Mouse (Mus musculus): ENCODE results near the gene Pkp4. TPM values are rescaled to one million over a fixed set of nuclear protein-coding genes. Genes with fewer than 3 reads are reported as not detected.

The Pkp4 gene
- 24.8 TPM for total RNA-seq (2023)

GRCm38 (mm10) chr2:59160605-59160963 lies at the start of gene Pkp4, which contains the start of gene Ccdc148:
Pkp4 (plus strand) TSS chr2:59160850.
Ccdc148 (minus strand) TSS chr2:59160683.

Other genes with a start within 250 kb of the Pkp4 start
- 0.38 TPM for gene Ccdc148, start 167 bp upstream of the Pkp4 start, total RNA-seq (2023)

All from CD4-positive naive resting alpha-beta T cell, adult 76 days (primary cell).